Mouse (Mus musculus) stomach, postnatal 0 days (tissue): ENCODE measurements around the gene Hoxb3. TPM values are rescaled to one million over a fixed set of nuclear protein-coding genes. Genes with fewer than 3 reads are reported as not detected.

Experiments used
- ATAC-seq: fragments of 200-750 bp; cut with Nextera tagmentation; 2 replicates; pipeline ENCODE4 v1.8.0; 2017; ENCODE audit not compliant: low FRiP score, low TSS enrichment
- DNase-seq: peaks from one replicate; pipeline ENCODE4 v3.0.0-alpha.2; 2016; ENCODE audit warnings: low spot score
- H3K27ac ChIP-seq: fragments of 300-500 bp; sonication (generic); replicated peaks from 2 replicates; pipeline ENCODE4 v1.5.1; 2014; ENCODE audit warnings: mild to moderate bottlenecking, control low read depth
- H3K27me3 ChIP-seq: fragments of 300-500 bp; sonication (generic); 2 replicates; pipeline ENCODE4 v1.6.1; 2014; ENCODE audit warnings: low read length; ENCODE audit not compliant: control insufficient read depth, insufficient read depth
- H3K36me3 ChIP-seq: fragments of 300-500 bp; sonication (generic); 2 replicates; pipeline ENCODE4 v1.6.1; 2014; ENCODE audit warnings: low read length, mixed read lengths; ENCODE audit not compliant: control insufficient read depth, insufficient read depth
- H3K4me1 ChIP-seq: fragments of 300-500 bp; sonication (generic); replicated peaks from 2 replicates; pipeline ENCODE4 v1.6.1; 2014; ENCODE audit warnings: antibody characterized with exemption; ENCODE audit not compliant: control insufficient read depth, insufficient read depth
- H3K4me2 ChIP-seq: fragments of 300-500 bp; sonication (generic); replicated peaks from 2 replicates; pipeline ENCODE4 v1.6.1; 2014; ENCODE audit warnings: low read depth, mild to moderate bottlenecking, control low read depth, moderate library complexity
- H3K4me3 ChIP-seq: fragments of 300-500 bp; sonication (generic); 2 replicates; pipeline ENCODE4 v1.5.1; 2014; ENCODE audit warnings: low read depth, low read length, control low read depth
- H3K9ac ChIP-seq: fragments of 300-500 bp; sonication (generic); 2 replicates; pipeline ENCODE4 v1.6.1; 2014; ENCODE audit warnings: mild to moderate bottlenecking, low read length, control low read depth, mixed read lengths
- H3K9me3 ChIP-seq: fragments of 300-500 bp; sonication (generic); 2 replicates; pipeline ENCODE4 v1.6.1; 2016; ENCODE audit warnings: low read length; ENCODE audit not compliant: control insufficient read depth
- CTCF ChIP-seq: IDR thresholded peaks from 2 replicates; pipeline ENCODE4 v1.5.1; 2016; ENCODE audit warnings: antibody characterized with exemption, low read depth, mild to moderate bottlenecking, moderate library complexity
- EP300 ChIP-seq: optimal IDR thresholded peaks from 2 replicates; pipeline ENCODE3; 2016; ENCODE audit warnings: antibody characterized with exemption
- WGBS: fragments of 180-500 bp; shearing (Covaris S2); extraction: QIAGEN DNeasy Blood & Tissue Kit; methylation state at CpG from one replicate; pipeline ENCODE4 v1.1.7; 2014; 5-methylcytosine and 5-hydroxymethylcytosine counted together
- polyA plus RNA-seq: library from polyadenylated mRNA; unstranded; fragments of >200 nt; fragmentation: Nextera tagmentation; extraction: Ambion mirVana; gene quantifications from 2 replicates; pipeline ENCODE4 v1.2.1, GENCODE M21; 2015

Hoxb3 gene
- polyA plus RNA-seq, 1 experiment from 2014 or later = 0.97 TPM

- Histone ChIP-seq H3K9me3 (no peaks in the 10 kb centered on the region), H3K36me3 (no peaks in the 10 kb centered on the region), H3K4me1 (0 out of 2 replicates have a peak, but pooled peaks cover 2% of the 10 kb centered on the region), H3K9ac (peak overlapping the region; percentile 60), H3K4me3 (peak overlapping the region; percentile 45), H3K27me3 (peaks cover 32% of the 10 kb centered on the region), H3K27ac (peak overlapping the region; percentile 88), H3K4me2 (peak overlapping the region; percentile 68)
- ATAC-seq = peak; percentile 41
- DNase-seq = peak; percentile 54
- WGBS = under 1% methylated on average over 43 of the region's 49 CpGs
- TF ChIP-seq EP300 = no peak
- peak; percentile 45; the same call in 1 of the 2 replicates for TF ChIP-seq CTCF
These were observed 38.9 kb upstream of the Hoxb3 start for GRCm38 (mm10) chr11:96284041-96284749.

GRCm38 (mm10) chr11:96284774-96285734, 38.1 kb upstream of the Hoxb3 start:
- TF ChIP-seq CTCF (no peak), EP300 (no peak)
- Histone ChIP-seq H3K27me3 (peaks cover 25% of the 10 kb centered on the region), H3K9ac (peak overlapping the region; percentile 60)

GRCm38 (mm10) chr11:96285771-96286738, 37.1 kb upstream of the Hoxb3 start, which contains the start of gene Hoxb7:
Gene Hoxb7, plus strand, starts transcription at chr11:96286623.
- TF ChIP-seq CTCF = no peak
- TF ChIP-seq EP300 = no peak
- H3K27ac ChIP-seq = peak within 1 kb of the TSS; percentile 88
- no peaks in the 10 kb centered on the region for H3K36me3 ChIP-seq
- H3K9ac ChIP-seq = peak within 1 kb of the TSS; percentile 67
- DNase-seq = no peak
- H3K4me1 ChIP-seq = 0 out of 2 replicates have a peak, but pooled peaks cover 2% of the 10 kb centered on the region
- H3K9me3 ChIP-seq = no peaks in the 10 kb centered on the region
- ATAC-seq = no peak; the same call in 1 of the 2 replicates
- WGBS = 1% methylated on average over 43 of the region's 43 CpGs
- H3K27me3 ChIP-seq = peaks cover 22% of the 10 kb centered on the region
- peak within 1 kb of the TSS; percentile 45 for H3K4me3 ChIP-seq
- H3K4me2 ChIP-seq = peak within 1 kb of the TSS; percentile 68

More at GRCm38 (mm10) chr11:96284774-96285734, 38.1 kb upstream of the Hoxb3 start:
- peak overlapping the region; percentile 68 for H3K4me2 ChIP-seq
- WGBS = 3% methylated on average over 34 of the region's 37 CpGs
- 0 out of 2 replicates have a peak, but pooled peaks cover 2% of the 10 kb centered on the region for H3K4me1 ChIP-seq
- no peaks in the 10 kb centered on the region for H3K9me3 ChIP-seq
- H3K27ac ChIP-seq = peak overlapping the region; percentile 88
- ATAC-seq (peak; percentile 54), DNase-seq (no peak)
- no peaks in the 10 kb centered on the region for H3K36me3 ChIP-seq
- peak overlapping the region; percentile 45 for H3K4me3 ChIP-seq

- H3K4me2 ChIP-seq = peak overlapping the region; percentile 68
- TF ChIP-seq EP300 = no peak
- TF ChIP-seq CTCF = no peak
- DNase-seq = no peak
- ATAC-seq = peak; percentile 16; the same call in 1 of the 2 replicates
- H3K4me3 ChIP-seq = peak overlapping the region; percentile 45
- peaks cover 22% of the 10 kb centered on the region for H3K27me3 ChIP-seq
- H3K36me3 ChIP-seq = no peaks in the 10 kb centered on the region
- H3K9ac ChIP-seq = peak overlapping the region; percentile 67
- H3K4me1 ChIP-seq = 0 out of 2 replicates have a peak, but pooled peaks cover 2% of the 10 kb centered on the region
- H3K27ac ChIP-seq = peak overlapping the region; percentile 88
- under 1% methylated on average over 55 of the region's 55 CpGs for WGBS
- no peaks in the 10 kb centered on the region for H3K9me3 ChIP-seq
These were observed 36.3 kb upstream of the Hoxb3 start for GRCm38 (mm10) chr11:96286739-96287385.
